Mouse (Mus musculus) brain, embryonic 18.5 days (tissue): ENCODE data around the gene Chd4.

Source experiments
- DNase-seq: peaks from one replicate; pipeline ENCODE4 v3.0.0-alpha.2; 2012; ENCODE audit warnings: low read depth, low spot score

The Chd4 gene

DNA sequence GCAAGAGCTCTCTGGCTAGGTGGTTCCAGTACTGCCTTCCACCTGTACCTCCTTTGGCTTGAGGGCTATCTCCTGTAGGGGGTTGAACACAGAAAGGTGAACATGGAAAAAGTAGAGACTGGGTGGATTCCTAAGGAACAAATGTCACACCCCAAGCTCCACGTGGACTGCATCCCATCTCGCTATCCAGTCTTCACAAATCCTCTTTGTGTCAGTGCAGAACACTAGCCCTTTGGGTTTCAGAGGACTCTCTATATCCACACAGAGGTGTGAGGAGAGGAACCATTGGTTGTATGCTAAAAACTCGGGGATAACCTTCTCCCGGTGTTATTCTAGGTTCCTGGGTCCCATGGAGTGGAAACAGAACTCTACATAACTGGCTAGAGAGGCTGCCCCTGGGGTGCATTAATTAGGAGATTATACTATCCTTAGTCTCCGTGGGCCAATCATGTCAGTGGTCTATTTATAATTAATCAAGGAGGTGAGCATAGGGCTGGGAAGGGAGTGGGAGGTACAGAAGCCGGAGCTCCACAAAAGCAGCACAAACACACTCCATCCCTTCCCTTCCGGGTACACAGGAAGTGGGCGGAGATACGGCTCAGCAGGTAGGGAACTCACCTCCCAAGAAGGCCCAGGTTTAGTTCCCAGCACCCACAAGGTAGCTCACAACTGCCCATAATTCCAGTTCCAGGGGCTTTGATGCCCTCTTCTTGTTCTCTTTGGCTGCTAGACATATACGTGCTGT is 5.3 kb upstream of the Chd4 start:
- DNase-seq, result no peak

GRCm38 (mm10) chr6:125092372-125092771 is 3.4 kb upstream of the Chd4 start:
- no peak for DNase-seq

DNA sequence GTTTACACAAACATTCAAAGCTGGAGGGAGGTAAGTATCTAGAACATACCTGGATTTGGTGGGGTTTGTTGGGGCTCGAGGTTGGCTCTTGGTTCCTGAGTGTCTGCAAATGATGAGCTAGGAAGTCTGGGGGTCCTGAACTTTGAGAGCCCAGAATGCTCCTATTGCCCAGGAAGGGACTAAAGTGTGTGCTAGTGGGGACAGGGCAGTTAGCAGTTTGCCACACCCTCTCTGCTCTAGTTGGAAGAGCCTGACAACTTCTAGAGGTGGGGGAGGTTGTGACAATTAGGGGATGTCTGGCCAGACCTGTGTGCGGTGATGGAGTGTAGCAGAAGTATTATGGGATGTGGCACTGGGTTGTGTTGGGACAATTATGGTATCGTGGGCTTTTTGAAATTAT is 938 bp upstream of the Chd4 start:
- no peak for DNase-seq

DNA sequence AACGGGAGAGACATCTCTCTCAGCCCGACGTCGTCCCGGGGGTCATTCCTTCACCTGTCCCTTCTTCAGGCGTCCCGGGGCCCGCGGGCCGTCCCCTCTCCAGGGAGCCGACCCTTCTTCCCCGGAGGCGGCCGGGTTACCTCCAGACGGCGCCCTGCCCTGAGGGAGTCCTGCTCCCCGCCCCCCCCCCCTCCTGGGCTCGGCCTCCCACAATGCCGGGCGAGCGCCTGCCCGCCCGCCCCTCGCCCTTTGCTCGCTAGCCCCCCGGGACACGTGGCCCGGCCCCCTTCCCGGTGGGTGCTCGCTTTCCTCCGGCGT is 457 bp downstream of the Chd4 start:
- no peak for DNase-seq

- DNase-seq, result no peak
These were observed 990 bp downstream of the Chd4 start for GRCm38 (mm10) chr6:125096597-125097345.

GRCm38 (mm10) chr6:125097346-125097689 is 1.5 kb downstream of the Chd4 start:
- no peak for DNase-seq

DNA sequence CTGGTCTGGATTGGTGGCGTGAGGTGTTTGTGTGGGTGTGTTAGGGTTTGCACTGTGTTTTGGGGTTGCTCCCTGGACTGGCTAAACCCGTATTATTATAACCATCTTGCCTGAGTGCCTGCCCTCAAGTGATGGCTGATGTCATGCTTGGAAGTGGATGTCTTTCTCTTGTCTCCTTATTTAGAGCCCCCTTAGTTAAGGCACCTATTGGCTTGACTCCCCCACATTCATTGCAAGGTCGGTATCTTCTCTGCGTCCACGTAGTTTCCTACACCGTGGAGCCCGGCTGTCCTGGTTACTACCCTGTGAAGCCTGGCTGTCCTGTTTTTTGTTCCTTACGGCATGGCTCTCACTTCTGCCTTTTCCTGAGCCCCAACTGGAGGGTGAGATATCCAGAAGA is 2.2 kb downstream of the Chd4 start:
- no peak for DNase-seq

GRCm38 (mm10) chr6:125098513-125098912 is 2.7 kb downstream of the Chd4 start:
- no peak for DNase-seq

DNA sequence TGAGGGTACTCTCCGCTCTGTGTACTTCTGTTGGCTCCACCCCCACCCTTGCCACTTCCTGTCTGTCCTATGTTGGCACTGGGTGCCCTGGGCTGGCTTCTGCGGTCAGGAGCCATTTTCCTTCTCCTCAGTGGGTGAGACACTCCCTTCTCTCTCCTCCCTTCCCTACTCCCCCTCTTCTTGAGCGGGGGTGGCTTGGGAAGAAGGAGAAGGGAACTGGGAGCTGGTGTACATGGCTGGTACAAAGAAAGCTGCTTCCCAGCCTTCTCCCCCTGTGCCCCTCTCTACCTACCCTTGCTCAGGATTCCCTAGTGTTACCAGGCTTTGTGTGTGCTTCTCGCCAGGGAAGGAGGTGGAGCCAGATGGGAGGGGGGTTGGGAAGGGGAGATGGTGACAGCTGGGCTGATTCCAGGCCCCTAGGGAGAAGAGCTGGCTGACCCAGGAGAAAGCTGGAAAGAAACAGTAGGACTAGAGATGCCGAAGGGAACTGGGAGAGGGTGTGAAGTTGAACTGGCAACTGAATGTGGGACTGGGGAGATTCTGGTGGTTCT is 3.7 kb downstream of the Chd4 start:
- no peak for DNase-seq

DNA sequence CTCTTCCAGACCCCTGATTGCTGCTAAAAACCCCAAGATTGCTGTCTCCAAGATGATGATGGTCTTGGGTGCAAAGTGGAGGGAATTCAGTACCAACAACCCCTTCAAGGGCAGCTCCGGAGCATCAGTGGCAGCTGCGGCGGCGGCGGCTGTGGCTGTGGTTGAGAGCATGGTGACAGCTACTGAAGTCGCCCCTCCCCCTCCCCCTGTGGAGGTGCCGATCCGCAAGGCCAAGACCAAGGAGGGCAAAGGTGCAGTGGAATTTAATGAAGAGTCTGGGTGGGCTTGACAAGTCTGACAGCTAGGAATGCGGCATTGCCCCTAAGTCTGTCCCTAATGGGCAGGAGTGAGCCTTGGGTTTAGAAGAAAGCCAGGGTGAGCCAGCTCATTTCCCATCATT is 5.7 kb downstream of the Chd4 start:
- DNase-seq, result no peak

GRCm38 (mm10) chr6:125104223-125104622 is 8.4 kb downstream of the Chd4 start:
- DNase-seq, result no peak

- DNase-seq, result no peak
These were observed 11.9 kb downstream of the Chd4 start for GRCm38 (mm10) chr6:125107705-125108104.

GRCm38 (mm10) chr6:125109371-125109770 is 13.6 kb downstream of the Chd4 start:
- DNase-seq, result no peak

- no peak for DNase-seq
These were observed 15.1 kb downstream of the Chd4 start for GRCm38 (mm10) chr6:125110927-125111326.

DNA sequence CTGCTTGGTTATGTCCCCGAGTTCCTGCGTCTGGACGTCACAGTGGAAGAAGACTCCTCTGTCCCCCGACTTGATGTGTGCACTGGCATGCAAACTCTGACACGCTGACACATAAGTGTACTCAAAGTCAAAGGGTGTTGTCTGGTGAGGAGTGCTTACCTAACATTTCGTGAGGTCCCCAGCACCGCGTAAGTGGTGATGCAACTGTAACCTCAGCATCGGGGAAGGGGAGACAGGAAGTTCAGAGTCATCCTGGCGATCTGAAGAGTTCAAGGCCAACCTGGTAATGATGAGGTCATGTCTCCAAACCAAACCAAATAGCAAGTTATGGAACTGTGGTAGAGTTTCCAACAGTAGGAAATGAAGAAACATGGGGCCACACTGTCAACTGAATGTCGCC is 16.8 kb downstream of the Chd4 start:
- no peak for DNase-seq

DNA sequence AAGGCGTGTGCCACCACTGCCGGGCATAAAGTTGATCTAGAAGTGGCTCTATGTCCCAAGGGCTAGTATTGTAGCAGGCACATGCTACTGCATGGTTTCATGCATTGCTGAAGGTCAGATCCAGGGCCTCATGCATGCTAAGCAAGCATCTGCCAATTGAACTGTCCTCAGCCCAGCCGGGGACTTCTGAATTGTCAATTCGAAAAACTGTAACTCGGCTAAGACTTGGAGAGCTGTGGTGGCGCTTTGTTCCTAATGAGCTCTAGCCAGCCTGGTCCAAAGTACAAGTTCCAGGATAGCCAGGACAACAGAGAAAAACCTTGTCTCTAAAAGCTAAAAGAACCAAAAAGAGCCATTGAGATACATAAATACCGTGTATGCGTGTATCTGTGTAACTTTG is 23.6 kb downstream of the Chd4 start:
- DNase-seq, result no peak

GRCm38 (mm10) chr6:125128724-125129123 is 32.9 kb downstream of the Chd4 start:
- DNase-seq, result no peak

- DNase-seq, result no peak
These were observed 34.1 kb downstream of the Chd4 start for GRCm38 (mm10) chr6:125129710-125130402.

DNA sequence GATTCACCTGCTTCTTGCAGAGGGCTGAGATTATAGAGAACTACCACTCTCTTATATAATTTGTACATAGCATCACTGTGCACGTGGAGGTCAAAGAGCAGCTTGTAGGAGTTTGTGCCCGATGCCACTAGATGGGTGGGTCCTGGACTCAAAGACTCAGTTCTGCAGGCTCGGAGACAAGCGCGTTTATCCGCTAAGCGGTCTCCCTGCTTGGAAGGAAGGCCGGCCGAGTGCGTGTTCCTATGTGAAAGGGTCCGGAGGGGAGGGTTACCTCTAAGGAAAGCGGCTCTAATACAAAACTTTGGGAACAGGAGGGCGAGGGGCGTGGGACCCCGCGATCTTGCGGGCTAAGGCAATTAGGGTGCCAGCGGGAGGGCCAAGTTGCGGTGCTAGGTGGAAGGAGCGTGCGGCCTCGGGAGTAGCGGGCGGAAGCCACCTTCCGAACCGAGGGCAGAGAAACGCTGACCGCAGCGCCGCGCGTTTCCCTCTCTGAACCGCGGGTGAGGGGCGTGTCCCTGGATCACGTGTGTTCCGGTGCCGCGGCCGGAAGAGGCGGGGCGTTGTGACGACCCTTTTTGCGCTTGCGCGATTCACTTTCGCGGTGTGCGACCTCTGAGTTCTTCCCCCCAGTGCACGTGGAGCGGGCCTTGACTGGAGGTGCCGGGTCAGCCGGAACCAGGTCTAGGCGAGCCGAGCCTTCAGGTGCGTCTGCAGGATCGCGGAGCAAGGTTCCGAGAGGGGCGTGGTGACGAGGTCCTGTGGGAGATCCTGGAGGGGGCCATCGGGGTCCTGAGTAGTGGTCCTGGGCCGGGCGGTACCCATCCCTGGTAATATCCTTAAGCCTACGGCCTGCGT is 35.7 kb downstream of the Chd4 start, which contains the start of gene Nop2:
Gene Nop2 (plus strand): TSS at position 608 of the 855 bp plus-strand sequence.
- DNase-seq, result peak; percentile 78

DNA sequence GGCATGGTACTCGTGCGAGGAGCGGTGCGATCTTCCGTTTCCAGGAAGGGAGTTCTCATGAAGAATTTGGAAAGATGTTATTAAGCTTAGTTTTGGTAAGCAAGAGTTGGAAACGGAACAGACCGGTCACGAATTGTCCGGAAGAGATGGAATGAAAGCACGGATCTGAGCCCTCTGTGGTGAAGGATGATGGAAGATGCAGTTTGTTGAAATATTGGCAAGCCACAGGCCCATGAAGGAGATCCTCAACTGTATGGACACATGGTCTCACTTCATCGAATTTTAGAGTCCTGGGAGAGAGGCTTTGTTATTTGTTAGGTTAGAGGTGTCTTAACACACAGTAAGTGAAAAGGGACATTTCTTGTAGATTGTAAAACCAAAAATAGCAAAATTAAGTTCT is 36.7 kb downstream of the Chd4 start:
- DNase-seq, result no peak

DNA sequence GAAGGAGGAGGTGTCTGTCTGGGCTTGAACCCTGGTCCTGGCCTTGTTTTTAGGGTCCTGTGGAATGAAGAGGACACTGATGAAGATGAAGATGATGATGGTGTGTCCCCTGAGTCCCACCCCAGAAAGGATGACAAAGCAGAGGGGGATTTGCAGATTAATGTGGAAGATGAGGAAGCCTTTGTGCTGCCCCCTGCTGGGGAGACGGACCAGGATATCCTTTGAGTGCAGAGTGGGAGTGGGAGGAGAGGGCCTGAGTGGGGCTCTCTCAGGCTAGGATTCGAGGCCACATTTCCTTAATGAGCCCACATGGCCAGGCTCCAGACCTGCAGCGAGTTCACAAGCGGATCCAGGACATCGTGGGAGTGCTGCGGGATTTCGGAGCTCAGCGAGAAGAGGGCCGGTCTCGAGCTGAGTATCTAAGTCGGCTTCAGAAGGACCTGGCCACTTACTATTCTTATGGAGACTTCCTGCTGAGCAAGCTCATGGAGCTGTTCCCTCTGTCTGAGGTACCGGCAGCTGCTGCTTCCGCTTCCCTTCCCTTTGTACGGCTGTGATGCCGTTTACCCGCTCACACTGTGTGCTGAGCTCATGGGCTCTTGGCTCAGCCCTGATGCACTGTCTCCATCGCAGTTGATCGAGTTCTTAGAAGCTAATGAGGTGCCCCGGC is 41.4 kb downstream of the Chd4 start:
- DNase-seq, result no peak
